14 mouse cellular contexts compared by ENCODE assay signal in genomic region chr4:66542833-66543436, GRCm38 (mm10).
"Had no signal": no experiment of that assay in that cellular context is flagged by ENCODE, and none has a peak within 500 bp of the region (broad histone marks: within the 10 kb centered on the region; RNA-seq: fewer than 3 reads in every experiment).

No protein-coding gene starts in this region.

- H3K9me3 ChIP-seq: liver, embryonic 13.5 days; midbrain, embryonic 12.5 days; midbrain, embryonic 15.5 days; neural tube, embryonic 12.5 days; neural tube, embryonic 15.5 days had no signal

- H3K27me3 ChIP-seq: liver, embryonic 13.5 days; midbrain, embryonic 12.5 days; midbrain, embryonic 15.5 days; neural tube, embryonic 12.5 days; neural tube, embryonic 15.5 days had no signal

- H3K4me1 ChIP-seq: liver, embryonic 13.5 days; midbrain, embryonic 12.5 days; midbrain, embryonic 15.5 days; neural tube, embryonic 12.5 days; neural tube, embryonic 15.5 days had no signal

- DNase-seq: kidney, adult 9 months; kidney, postnatal 25 days; layer of hippocampus, postnatal 36 days; liver, embryonic 13.5 days; lung, adult 2 months; lung, postnatal 14 days; lung, postnatal 4 days; thymus, adult 18-20 months; thymus, postnatal 36 days had no signal

- H3K4me2 ChIP-seq: liver, embryonic 13.5 days; midbrain, embryonic 12.5 days; midbrain, embryonic 15.5 days; neural tube, embryonic 12.5 days; neural tube, embryonic 15.5 days had no signal

- H3K36me3 ChIP-seq: liver, embryonic 13.5 days; midbrain, embryonic 12.5 days; midbrain, embryonic 15.5 days; neural tube, embryonic 12.5 days; neural tube, embryonic 15.5 days had no signal

- H3K9ac ChIP-seq: liver, embryonic 13.5 days; midbrain, embryonic 12.5 days; midbrain, embryonic 15.5 days; neural tube, embryonic 12.5 days; neural tube, embryonic 15.5 days had no signal

- H3K27ac ChIP-seq: left cerebral cortex, adult 2 months; liver, embryonic 13.5 days; midbrain, embryonic 12.5 days; midbrain, embryonic 15.5 days; neural tube, embryonic 12.5 days; neural tube, embryonic 15.5 days had no signal

- H3K4me3 ChIP-seq: left cerebral cortex, adult 2 months; liver, embryonic 13.5 days; midbrain, embryonic 12.5 days; midbrain, embryonic 15.5 days; neural tube, embryonic 12.5 days; neural tube, embryonic 15.5 days had no signal

- ATAC-seq: midbrain, embryonic 15.5 days had no signal
